Mouse (Mus musculus) layer of hippocampus, postnatal 36 days (tissue): ENCODE results near the gene Pecam1. TPM values are rescaled to one million over a fixed set of nuclear protein-coding genes. Genes with fewer than 3 reads are reported as not detected.
"Not testable (repeated sequence)": the region's sequence is repeated elsewhere in the genome, so short reads cannot be mapped to it uniquely, and the experiment has no call there.

Experiments
- DNase-seq, 2 experiments: peaks; one replicate each; pipeline ENCODE4 v3.0.0; 2022
- total RNA-seq, 2 experiments: library from RNA; stranded (reverse); gene quantifications; 2 replicates each; pipeline ENCODE4 v1.2.3; 2021

The Pecam1 gene
- total RNA-seq, 2 experiments from 2014 or later, result 15.5 to 18.0 TPM

DNA sequence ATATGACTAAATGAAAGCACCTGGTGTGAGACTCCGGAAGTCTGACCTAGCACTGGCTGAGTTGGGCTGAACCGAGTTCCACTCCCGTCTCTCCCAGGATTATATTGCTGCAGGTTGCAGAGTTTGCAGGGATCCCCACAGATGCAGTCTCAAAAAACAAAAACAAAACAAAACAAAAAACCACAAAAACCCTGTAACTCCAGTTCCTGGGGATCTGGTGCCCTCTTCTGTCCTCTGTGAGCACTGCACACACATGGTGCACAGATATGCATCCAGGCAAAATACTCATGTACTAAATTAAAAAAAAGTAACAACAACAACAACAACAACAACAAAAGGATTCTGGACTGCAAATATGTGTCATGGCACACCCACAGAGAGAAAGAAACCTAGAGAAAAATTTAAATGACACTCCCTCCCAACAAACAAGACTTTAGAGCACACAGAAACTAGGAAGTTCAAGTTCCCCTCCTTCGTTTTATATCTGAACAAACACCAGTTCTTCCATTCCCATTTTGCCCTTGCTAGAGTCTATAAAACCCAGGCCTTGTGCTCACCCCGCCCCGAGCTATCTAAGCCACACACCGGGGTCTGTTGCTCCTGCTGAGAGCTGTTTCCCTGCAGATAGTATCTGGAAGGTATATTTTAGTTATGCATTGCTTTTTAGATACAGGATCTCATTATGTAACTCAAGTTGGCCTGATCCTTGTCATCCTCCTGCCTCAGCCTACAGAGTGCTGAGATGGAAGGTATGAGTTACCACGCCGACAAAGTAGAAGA lies 20.0 kb upstream of the Pecam1 start:
- DNase-seq, result no peak

DNA sequence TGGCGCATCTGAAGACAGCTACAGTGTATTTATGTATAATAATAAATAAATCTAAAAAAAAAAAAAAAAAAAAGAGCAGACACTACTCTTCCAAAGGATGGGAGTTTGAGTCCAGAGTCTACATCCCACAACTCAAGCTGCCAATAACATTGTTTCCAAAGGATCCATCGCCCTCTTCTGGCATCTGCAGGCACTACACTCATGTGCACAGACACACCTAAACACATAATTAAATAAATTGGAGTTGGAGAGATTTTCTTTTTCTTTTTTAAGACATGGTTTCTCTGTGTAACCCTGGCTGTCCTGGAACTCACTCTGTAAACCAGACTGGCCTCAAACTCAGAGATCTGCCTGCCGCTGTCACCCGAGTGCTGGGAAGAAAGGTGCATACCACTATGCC lies 17.1 kb upstream of the Pecam1 start:
- DNase-seq, result no peak

DNA sequence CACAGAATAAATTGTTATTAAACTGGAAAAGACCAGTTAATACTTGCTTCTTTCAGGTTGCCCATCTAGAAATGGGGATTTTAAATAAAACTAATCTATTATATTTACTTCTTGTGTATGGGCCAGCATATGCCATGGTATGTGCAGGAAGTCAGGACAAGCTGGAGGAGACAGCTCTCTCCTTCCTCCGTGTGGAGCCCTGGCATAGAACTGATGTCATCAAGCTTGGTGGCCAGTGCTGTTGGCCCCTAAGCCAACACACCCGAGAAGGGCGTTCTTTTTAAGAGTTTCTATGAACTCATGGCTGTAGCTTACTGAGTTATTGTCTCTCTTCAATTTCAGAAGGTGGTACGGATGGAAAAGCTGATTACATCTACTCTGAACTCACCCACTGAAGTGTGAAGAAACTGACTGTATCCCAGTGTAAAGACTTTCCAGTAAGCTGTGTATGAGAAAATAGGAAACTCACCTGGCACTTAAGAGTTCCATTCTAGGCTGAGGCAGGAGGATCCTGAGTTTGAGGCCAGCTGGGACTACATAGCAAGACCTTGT lies 16.3 kb upstream of the Pecam1 start:
- no peak for DNase-seq

DNA sequence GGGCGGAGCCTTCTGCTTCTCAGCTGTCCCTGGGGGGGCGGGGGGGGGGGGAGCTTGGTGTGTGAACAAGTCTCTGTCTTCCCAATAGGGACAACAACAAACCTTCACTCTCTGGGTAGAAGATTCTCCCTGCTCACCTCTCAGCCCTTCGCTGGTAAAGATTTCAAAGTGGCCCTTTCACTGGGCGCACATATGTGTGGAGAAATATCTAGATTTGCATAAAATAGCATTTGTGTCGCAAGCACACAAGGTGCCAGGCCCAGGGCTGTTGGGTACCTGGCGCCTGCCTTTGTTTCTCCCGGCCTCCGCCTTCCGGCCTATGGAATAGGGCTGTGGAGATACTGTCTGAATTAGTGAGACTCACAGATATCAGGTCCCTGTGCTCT lies 12.4 kb upstream of the Pecam1 start:
- DNase-seq, result no peak

DNA sequence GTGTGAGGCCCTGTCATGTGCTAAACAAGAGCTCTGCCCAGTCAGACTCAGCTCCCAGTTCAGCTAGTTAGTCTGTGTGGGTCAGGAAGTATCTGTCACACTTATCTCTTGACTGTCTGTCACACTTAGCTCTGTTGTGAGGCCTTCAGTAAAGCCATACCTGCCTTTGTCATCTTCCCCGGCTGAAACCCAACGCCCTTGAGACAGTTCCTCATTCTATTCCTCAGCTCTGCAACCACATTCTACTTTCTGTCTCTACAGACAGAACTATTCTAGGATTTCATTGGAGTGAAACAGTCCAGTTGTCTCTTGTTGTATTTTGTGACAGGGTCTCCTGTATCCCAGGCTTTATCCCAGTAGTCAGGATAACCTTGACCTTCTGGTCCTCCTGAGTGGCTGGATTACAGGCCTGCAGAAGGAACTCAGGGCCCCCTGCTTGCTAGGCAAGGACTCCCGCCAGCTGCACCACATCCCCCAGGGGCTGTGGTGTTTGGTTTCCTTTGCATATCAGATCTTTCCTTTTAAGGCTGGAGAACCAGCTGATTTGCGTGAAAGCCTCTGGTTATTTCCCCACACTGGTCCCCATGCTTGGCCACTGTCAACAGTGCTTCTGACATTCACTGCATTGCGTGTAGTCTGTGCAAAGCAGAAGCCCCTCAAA lies 11.8 kb upstream of the Pecam1 start:
- no peak for DNase-seq

GRCm38 (mm10) chr11:106760511-106760910 lies 10.1 kb upstream of the Pecam1 start:
- DNase-seq, result no peak

GRCm38 (mm10) chr11:106759028-106759427 lies 8.6 kb upstream of the Pecam1 start:
- no peak for DNase-seq

DNA sequence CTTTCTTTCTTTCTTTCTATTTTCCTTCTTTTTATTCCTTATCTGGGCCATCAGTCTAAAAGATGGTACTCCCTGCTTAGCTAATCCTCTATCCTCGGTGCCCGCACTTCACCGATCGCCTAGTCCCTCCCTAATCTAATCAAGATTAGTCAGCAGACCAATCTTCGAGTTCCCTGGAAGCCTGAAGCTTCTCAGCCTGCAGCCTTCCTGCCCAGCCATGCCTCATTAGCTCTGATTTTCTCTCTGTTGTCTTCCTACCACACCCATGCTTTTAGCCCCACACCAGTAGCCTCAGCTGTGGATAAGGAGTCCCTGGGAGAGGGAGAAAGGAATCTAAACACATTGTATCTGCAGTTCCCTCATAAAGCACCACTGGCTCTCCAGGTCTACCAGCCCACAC lies 5.2 kb upstream of the Pecam1 start:
- DNase-seq, result no peak

GRCm38 (mm10) chr11:106753314-106753713 lies 2.9 kb upstream of the Pecam1 start:
- no peak for DNase-seq

DNA sequence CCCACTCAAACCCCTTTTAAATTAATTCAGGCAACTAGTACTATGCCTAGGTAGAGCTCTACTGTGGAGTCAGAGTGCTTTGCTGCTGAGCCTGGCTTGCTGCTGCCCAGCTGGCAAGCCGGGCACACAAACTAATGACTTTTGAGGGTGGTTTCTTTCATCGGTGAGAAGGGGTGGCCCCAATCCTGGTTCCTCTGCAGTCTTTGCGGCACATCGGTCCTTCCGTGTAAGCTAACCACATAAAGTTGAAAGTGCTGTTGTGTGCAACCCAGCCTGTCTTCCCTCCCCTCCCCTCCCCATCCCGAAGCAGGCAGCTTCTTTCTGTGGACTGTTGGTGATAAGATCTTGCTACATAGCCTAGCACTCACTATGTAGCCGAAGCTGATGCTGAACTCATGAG lies 1.7 kb upstream of the Pecam1 start:
- no peak for DNase-seq

DNA sequence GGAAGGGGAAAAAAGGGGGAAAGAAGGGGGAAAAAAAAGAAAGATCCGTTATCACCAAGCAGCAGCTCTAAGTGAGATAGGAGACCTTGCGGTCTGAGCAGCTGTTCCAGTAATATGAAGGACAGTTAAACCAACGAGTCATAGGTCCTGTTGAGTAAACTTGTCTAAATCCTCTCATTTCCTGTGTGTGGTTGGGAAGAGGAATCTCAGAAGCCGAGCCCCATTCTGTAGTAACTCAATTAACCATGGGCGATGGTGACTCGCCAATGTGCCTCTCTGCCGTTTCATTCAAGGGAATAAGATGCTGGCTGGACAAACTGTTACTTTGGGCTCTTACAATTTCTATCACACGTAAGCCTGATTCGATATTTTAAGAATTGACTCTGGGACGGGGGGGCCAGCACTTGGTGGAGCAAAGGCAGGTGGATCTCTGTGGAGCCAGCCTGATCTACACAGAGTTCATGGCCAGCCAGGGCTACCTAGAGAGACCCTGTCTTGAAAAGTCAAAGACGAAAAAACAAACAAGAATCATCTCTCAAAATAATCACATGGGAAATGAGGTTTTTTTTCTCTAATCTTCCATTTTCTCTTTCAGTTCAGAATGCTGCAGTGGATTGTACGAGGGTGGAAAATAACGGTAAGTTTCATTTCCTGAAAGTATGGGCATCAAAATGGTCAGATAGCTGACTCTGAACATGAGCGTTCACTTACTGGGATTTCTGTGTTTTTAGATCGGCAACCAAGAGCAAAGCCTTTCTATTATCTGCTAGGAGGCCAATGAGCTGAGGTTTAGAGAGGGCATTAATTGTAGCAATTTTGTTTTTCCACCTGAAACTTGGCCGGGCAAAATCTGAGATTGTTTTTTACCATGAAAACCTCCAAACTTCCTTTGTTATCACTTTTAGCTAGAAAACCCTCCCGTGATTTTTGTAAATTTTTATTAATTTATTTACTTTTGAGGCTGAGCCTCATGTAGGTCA lies 901 bp upstream of the Pecam1 start, which contains the start of gene Milr1:
Gene Milr1 (plus strand): TSS at position 188 of the 980 bp plus-strand sequence.
- no peak for DNase-seq

GRCm38 (mm10) chr11:106749557-106750120 lies 789 bp downstream of the Pecam1 start:
- not testable (repeated sequence) for DNase-seq

DNA sequence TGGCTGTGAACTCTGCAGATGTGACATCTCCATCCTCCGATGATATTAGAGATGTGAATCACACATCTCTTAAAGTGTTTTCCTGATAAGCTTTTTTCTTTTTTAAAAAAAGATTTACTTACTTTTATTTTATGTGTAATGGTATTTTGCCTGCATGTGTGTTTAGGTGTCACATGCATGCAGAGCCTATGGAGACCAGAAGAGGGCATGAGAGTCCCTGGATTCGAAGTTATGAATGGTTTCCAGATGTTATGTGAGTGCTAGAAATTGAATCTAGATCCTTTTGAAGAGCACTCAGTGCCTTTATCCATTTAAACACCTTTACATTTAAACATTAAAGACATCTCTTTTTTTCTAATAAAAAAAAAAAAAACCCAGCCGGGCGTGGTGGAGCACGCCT lies 5.5 kb downstream of the Pecam1 start:
- no peak for DNase-seq

DNA sequence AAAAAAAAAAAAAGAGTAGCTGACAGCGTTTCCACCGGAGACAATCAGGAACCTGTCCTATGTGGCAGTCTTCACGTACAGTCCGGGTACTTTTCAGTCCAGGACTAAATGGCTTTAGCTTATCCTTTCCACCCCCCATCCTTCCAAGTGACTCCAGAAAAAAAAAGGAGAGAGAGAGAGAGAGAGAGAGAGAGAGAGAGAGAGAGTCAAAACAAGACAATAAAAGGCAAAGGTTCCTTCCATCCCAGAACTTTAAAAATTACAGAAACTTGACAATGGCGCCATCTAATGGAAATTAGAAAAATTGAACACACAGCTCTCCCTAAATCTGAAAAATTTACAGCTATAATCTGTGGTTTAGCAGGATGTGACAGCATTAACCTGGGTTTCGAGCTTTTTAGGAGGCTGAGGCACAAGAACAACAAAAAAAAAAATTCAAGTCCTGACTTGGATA lies 8.0 kb downstream of the Pecam1 start:
- DNase-seq, result no peak

- no peak for DNase-seq
Measured at GRCm38 (mm10) chr11:106741826-106742225, 8.6 kb downstream of the Pecam1 start.

DNA sequence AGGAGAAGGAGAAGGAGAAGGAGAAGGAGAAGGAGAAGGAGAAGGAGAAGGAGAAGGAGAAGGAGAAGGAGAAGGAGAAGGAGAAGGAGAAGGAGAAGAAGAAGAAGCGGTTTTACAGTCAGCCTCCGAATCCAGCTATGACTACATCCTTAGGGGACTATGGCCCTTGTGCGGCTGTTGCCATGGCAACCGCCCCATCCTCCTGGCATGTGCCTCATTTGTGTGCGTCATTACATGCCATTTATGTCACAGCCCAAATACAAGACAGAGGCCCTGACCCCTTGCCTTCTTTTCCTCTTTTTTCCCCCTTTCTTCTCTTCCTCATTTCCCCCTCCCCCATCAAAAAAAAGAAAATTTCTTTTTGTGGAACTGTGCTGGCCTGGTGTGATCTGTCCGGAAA lies 9.2 kb downstream of the Pecam1 start:
- no peak for DNase-seq

DNA sequence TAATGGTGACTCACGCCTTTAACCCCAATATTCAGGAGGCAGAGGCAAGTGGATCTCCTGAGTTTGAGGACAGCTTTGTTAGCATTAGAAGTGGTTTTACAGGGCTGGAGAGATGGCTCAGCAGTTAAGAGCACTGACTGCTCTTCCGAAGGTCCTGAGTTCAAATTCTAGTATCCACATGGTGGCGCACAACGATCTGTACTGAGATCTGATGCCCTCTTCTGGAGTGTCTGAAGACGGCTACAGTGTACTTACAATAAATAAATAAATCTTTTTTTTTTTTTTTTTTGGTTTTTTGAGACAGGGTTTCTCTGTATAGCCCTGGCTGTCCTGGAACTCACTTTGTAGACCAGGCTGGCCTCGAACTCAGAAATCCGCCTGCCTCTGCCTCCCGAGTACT lies 9.7 kb downstream of the Pecam1 start:
- DNase-seq, result not testable (repeated sequence)

GRCm38 (mm10) chr11:106739116-106739515 lies 11.3 kb downstream of the Pecam1 start:
- DNase-seq, result no peak

DNA sequence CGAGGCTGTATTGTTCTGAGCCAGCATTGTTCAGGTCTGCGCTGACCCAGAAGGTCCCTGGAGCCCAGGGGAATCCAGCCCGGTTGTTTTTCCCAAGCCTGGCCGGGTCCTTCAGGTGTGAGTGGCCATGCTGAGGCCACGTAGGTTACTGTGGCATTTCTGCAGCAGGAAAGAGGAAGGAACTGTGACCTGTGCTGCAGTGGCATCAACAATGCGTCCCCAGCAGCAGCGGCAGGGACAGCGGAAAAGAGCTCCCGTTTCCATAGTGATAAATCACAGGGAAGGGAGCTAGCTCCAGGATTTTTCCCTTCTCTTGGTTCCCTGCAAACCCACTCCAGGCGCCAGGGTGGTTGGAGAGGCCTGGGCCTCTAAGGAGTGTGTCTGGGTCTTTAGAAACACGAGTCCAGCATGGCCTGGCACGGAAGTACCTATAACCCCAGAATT lies 13.2 kb downstream of the Pecam1 start:
- peak; percentile 44 to 47 for DNase-seq

- no peak for DNase-seq
Measured at GRCm38 (mm10) chr11:106736614-106737013, 13.8 kb downstream of the Pecam1 start.

DNA sequence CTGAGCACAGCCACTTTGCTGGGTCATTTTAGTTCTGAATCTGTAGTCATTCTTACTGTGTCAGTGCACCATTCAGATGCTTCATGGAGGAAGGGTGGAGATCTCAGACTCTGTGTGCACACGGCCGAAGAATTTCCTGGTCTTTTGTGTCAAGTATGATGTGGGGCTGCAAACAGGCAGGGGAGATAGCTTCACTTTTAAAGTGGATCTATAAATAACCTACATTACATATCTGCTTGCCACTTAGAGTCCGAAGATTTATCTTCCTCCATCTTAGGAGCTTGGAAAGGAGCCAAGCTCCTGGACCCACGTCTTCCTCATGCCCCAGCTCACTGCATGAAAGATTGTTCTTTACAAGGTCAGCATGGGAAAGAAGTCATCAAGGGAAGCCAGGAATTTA lies 19.7 kb downstream of the Pecam1 start:
- no peak for DNase-seq

GRCm38 (mm10) chr11:106729656-106730055 lies 20.8 kb downstream of the Pecam1 start:
- DNase-seq, result no peak
